Mouse (Mus musculus) ES-E14 (cell line): Measurements from ENCODE around the gene Trp63.

Experiments used
- CHD2 ChIP-seq: IDR thresholded peaks from 2 replicates; pipeline ENCODE4 v1.6.1; 2014; ENCODE audit warnings: mild to moderate bottlenecking, low read depth, low read length, inconsistent platforms
- HCFC1 ChIP-seq: IDR thresholded peaks from 2 replicates; pipeline ENCODE4 v1.6.1; 2012; ENCODE audit warnings: low read length, inconsistent platforms, borderline replicate concordance; ENCODE audit not compliant: insufficient read depth
- MAFK ChIP-seq: IDR thresholded peaks from 2 replicates; pipeline ENCODE4 v1.6.1; 2014; ENCODE audit warnings: mild to moderate bottlenecking, low read depth, low read length, inconsistent platforms; ENCODE audit not compliant: insufficient read depth
- ZC3H11A ChIP-seq: IDR thresholded peaks from 2 replicates; pipeline ENCODE4 v1.6.1; 2012; ENCODE audit warnings: low read depth, mild to moderate bottlenecking, inconsistent platforms, low read length, borderline replicate concordance
- ZNF384 ChIP-seq: IDR thresholded peaks from 2 replicates; pipeline ENCODE4 v1.6.1; 2012; ENCODE audit warnings: low read depth, low read length, inconsistent platforms

GRCm38 (mm10) chr16:25797732-25798294 lies 114.2 kb downstream of the Trp63 start:
- no peak for TF ChIP-seq HCFC1
- no peak for TF ChIP-seq CHD2
- TF ChIP-seq ZC3H11A = no peak
- no peak for TF ChIP-seq MAFK
- TF ChIP-seq ZNF384 = no peak
